Mouse (Mus musculus): ENCODE measurements around the gene Plcd3. TPM values are rescaled to one million over a fixed set of nuclear protein-coding genes. Genes with fewer than 3 reads are reported as not detected.

The Plcd3 gene
- total and polyA plus RNA-seq, 2 experiments from 2014 or later: 4.7 to 9.4 TPM

- Histone ChIP-seq H3K4me3 (ENCODE audit: low read depth, low read length) (no peak overlapping the region), H3K4me2 (ENCODE audit: low read depth, low read length, poor library complexity, severe bottlenecking) (no peak overlapping the region), H3K4me1 (ENCODE audit: insufficient read depth, low read length) (no peaks in the 10 kb centered on the region), H3K27ac (ENCODE audit: low read depth, low read length) (no peak overlapping the region), H3K36me3 (ENCODE audit: insufficient read depth, low read length) (no peaks in the 10 kb centered on the region), H3K27me3 (ENCODE audit: insufficient read depth, low read length) (0 out of 2 replicates have a peak, but pooled peaks cover 4% of the 10 kb centered on the region), H3K9me3 (ENCODE audit: low read length) (no peaks in the 10 kb centered on the region), H3K9ac (replicated peaks; ENCODE audit: low read length, poor library complexity, severe bottlenecking) (no peak overlapping the region)
- WGBS: 95% methylated on average over 7 of the region's 7 CpGs
- no peak for TF ChIP-seq CTCF (IDR thresholded peaks at IDR 0.05)
- no peak for ATAC-seq (ENCODE audit: low FRiP score)
- no peak for DNase-seq (ENCODE audit: low spot score)
Observed at GRCm38 (mm10) chr11:103093306-103093705, 8.2 kb downstream of the Plcd3 start.

GRCm38 (mm10) chr11:103081631-103082030, 19.8 kb downstream of the Plcd3 start:
- H3K4me3 ChIP-seq (ENCODE audit: low read depth, low read length): no peak overlapping the region
- no peak for TF ChIP-seq CTCF (IDR thresholded peaks at IDR 0.05)
- WGBS: 64% methylated on average over 6 of the region's 6 CpGs
- no peaks in the 10 kb centered on the region for H3K4me1 ChIP-seq (ENCODE audit: insufficient read depth, low read length)
- no peak for DNase-seq (ENCODE audit: low spot score)
- no peak overlapping the region for H3K27ac ChIP-seq (ENCODE audit: low read depth, low read length)
- no peaks in the 10 kb centered on the region for H3K9me3 ChIP-seq (ENCODE audit: low read length)
- ATAC-seq (ENCODE audit: low FRiP score): no peak
- no peak overlapping the region for H3K4me2 ChIP-seq (ENCODE audit: low read depth, low read length, poor library complexity, severe bottlenecking)
- no peak overlapping the region for H3K9ac ChIP-seq (replicated peaks; ENCODE audit: low read length, poor library complexity, severe bottlenecking)
- H3K27me3 ChIP-seq (ENCODE audit: insufficient read depth, low read length): peaks cover 25% of the 10 kb centered on the region
- no peaks in the 10 kb centered on the region for H3K36me3 ChIP-seq (ENCODE audit: insufficient read depth, low read length)

GRCm38 (mm10) chr11:103080323-103081091, 21.0 kb downstream of the Plcd3 start:
- H3K4me3 ChIP-seq (ENCODE audit: low read depth, low read length): peak overlapping the region; percentile 25
- peak; percentile 41; the same call in 1 of the 2 replicates for ATAC-seq (ENCODE audit: low FRiP score)
- 2% methylated on average over 42 of the region's 43 CpGs for WGBS
- DNase-seq (ENCODE audit: low spot score): peak; percentile 38
- H3K9me3 ChIP-seq (ENCODE audit: low read length): no peaks in the 10 kb centered on the region
- no peaks in the 10 kb centered on the region for H3K36me3 ChIP-seq (ENCODE audit: insufficient read depth, low read length)
- H3K27me3 ChIP-seq (ENCODE audit: insufficient read depth, low read length): peaks cover 25% of the 10 kb centered on the region
- peak overlapping the region; percentile 45 for H3K4me2 ChIP-seq (ENCODE audit: low read depth, low read length, poor library complexity, severe bottlenecking)
- H3K9ac ChIP-seq (replicated peaks; ENCODE audit: low read length, poor library complexity, severe bottlenecking): peak overlapping the region; percentile 29; the same call in 1 of the 2 replicates
- no peaks in the 10 kb centered on the region for H3K4me1 ChIP-seq (ENCODE audit: insufficient read depth, low read length)
- no peak overlapping the region for H3K27ac ChIP-seq (ENCODE audit: low read depth, low read length)
- TF ChIP-seq CTCF (IDR thresholded peaks at IDR 0.05): peak; percentile 60

- peaks cover 25% of the 10 kb centered on the region for H3K27me3 ChIP-seq (ENCODE audit: insufficient read depth, low read length)
- H3K4me3 ChIP-seq (ENCODE audit: low read depth, low read length): no peak overlapping the region
- no peak overlapping the region for H3K9ac ChIP-seq (replicated peaks; ENCODE audit: low read length, poor library complexity, severe bottlenecking)
- H3K27ac ChIP-seq (ENCODE audit: low read depth, low read length): no peak overlapping the region
- H3K4me1 ChIP-seq (ENCODE audit: insufficient read depth, low read length): peaks cover 5% of the 10 kb centered on the region; the same call in 1 of the 2 replicates
- no peak for TF ChIP-seq CTCF (IDR thresholded peaks at IDR 0.05)
- no peak for DNase-seq (ENCODE audit: low spot score)
- no peaks in the 10 kb centered on the region for H3K9me3 ChIP-seq (ENCODE audit: low read length)
- H3K36me3 ChIP-seq (ENCODE audit: insufficient read depth, low read length): no peaks in the 10 kb centered on the region
- ATAC-seq (ENCODE audit: low FRiP score): no peak
- no peak overlapping the region for H3K4me2 ChIP-seq (ENCODE audit: low read depth, low read length, poor library complexity, severe bottlenecking)
- WGBS: 88% methylated on average over 11 of the region's 11 CpGs
Observed at GRCm38 (mm10) chr11:103078131-103078530, 23.3 kb downstream of the Plcd3 start.

- ATAC-seq (ENCODE audit: low FRiP score) (no peak), DNase-seq (ENCODE audit: low spot score) (no peak)
- no peak overlapping the region for H3K4me3 ChIP-seq (ENCODE audit: low read depth, low read length)
- H3K36me3 ChIP-seq (ENCODE audit: insufficient read depth, low read length): no peaks in the 10 kb centered on the region
- no peaks in the 10 kb centered on the region for H3K9me3 ChIP-seq (ENCODE audit: low read length)
- no peak overlapping the region for H3K27ac ChIP-seq (ENCODE audit: low read depth, low read length)
- WGBS: 84% methylated on average over 8 of the region's 8 CpGs
- TF ChIP-seq CTCF (IDR thresholded peaks at IDR 0.05): no peak
- peaks cover 14% of the 10 kb centered on the region; the same call in 1 of the 2 replicates for H3K27me3 ChIP-seq (ENCODE audit: insufficient read depth, low read length)
- no peak overlapping the region for H3K4me2 ChIP-seq (ENCODE audit: low read depth, low read length, poor library complexity, severe bottlenecking)
- H3K9ac ChIP-seq (replicated peaks; ENCODE audit: low read length, poor library complexity, severe bottlenecking): no peak overlapping the region
- peaks cover 5% of the 10 kb centered on the region; the same call in 1 of the 2 replicates for H3K4me1 ChIP-seq (ENCODE audit: insufficient read depth, low read length)
Observed at GRCm38 (mm10) chr11:103076581-103076980, 24.9 kb downstream of the Plcd3 start.

- ATAC-seq (ENCODE audit: low FRiP score): no peak
- WGBS: 94% methylated on average over 7 of the region's 7 CpGs
Observed at GRCm38 (mm10) chr11:103076010-103076409, 25.4 kb downstream of the Plcd3 start.

More at GRCm38 (mm10) chr11:103076010-103076409, 25.4 kb downstream of the Plcd3 start:
- Histone ChIP-seq H3K9ac (replicated peaks; ENCODE audit: low read length, poor library complexity, severe bottlenecking) (no peak overlapping the region), H3K4me3 (ENCODE audit: low read depth, low read length) (no peak overlapping the region), H3K36me3 (ENCODE audit: insufficient read depth, low read length) (no peaks in the 10 kb centered on the region), H3K27me3 (ENCODE audit: insufficient read depth, low read length) (peaks cover 9% of the 10 kb centered on the region; the same call in 1 of the 2 replicates), H3K9me3 (ENCODE audit: low read length) (no peaks in the 10 kb centered on the region), H3K4me2 (ENCODE audit: low read depth, low read length, poor library complexity, severe bottlenecking) (no peak overlapping the region), H3K27ac (ENCODE audit: low read depth, low read length) (no peak overlapping the region), H3K4me1 (ENCODE audit: insufficient read depth, low read length) (peaks cover 5% of the 10 kb centered on the region; the same call in 1 of the 2 replicates)
- no peak for DNase-seq (ENCODE audit: low spot score)
- TF ChIP-seq CTCF (IDR thresholded peaks at IDR 0.05): no peak

Measured in midbrain, postnatal 0 days (tissue).